Mouse (Mus musculus): ENCODE data around the gene Sobp.
A peak's percentile ranks its signal among the peaks of the same experiment; 100 is the strongest.

- TF ChIP-seq CTCF (IDR thresholded peaks at IDR 0.05; ENCODE audit: low read depth) (peak; percentile 73), EP300 (IDR thresholded peaks at IDR 0.05; ENCODE audit: low read depth) (no peak)
These were observed 201.7 kb downstream of the Sobp start for GRCm38 (mm10) chr10:42972504-42973172.
